19 mouse cellular contexts compared by ENCODE assay signal in genomic region chr3:27593485-27594138, GRCm38 (mm10).
DNase-seq lines count a peak whose midpoint lies in the region; ATAC-seq lines count a peak whose summit lies in the region.
"Had no signal": no experiment of that assay in that cellular context is flagged by ENCODE, and none has a peak within 500 bp of the region (broad histone marks: within the 10 kb centered on the region; RNA-seq: fewer than 3 reads in every experiment).

No protein-coding gene starts in this region.

- H3K4me3 ChIP-seq in kidney, embryonic 15.5 days (replicated peaks): no peak overlapping the region
- no peak overlapping the region for H3K4me3 ChIP-seq in embryonic facial prominence, embryonic 15.5 days (replicated peaks)
- H3K4me3 ChIP-seq: heart, adult 2 months; hindbrain, embryonic 12.5 days; midbrain, embryonic 15.5 days had no signal

- intact Hi-C loops in heart, postnatal 14 days (cut with DNase I): no loop called here

- H3K4me2 ChIP-seq in kidney, embryonic 15.5 days: no peak overlapping the region
- H3K4me2 ChIP-seq in embryonic facial prominence, embryonic 15.5 days (replicated peaks): no peak overlapping the region
- H3K4me2 ChIP-seq: hindbrain, embryonic 12.5 days; midbrain, embryonic 15.5 days had no signal

- no peaks in the 10 kb centered on the region for H3K9me3 ChIP-seq in kidney, embryonic 15.5 days (replicated peaks)
- H3K9me3 ChIP-seq in embryonic facial prominence, embryonic 15.5 days (replicated peaks): no peaks in the 10 kb centered on the region
- H3K9me3 ChIP-seq: hindbrain, embryonic 12.5 days; midbrain, embryonic 15.5 days had no signal

- no peaks in the 10 kb centered on the region for H3K27me3 ChIP-seq in kidney, embryonic 15.5 days
- no peaks in the 10 kb centered on the region for H3K27me3 ChIP-seq in embryonic facial prominence, embryonic 15.5 days
- H3K27me3 ChIP-seq: hindbrain, embryonic 12.5 days; midbrain, embryonic 15.5 days; Patski had no signal

- 86% methylated on average over 7 of the region's 7 CpGs for WGBS in kidney, embryonic 15.5 days
- 72% methylated on average over 7 of the region's 7 CpGs for WGBS in embryonic facial prominence, embryonic 15.5 days

- 0 out of 2 replicates have a peak overlapping the region, but pooled peaks have one; percentile 20 for H3K27ac ChIP-seq in kidney, embryonic 15.5 days
- H3K27ac ChIP-seq in embryonic facial prominence, embryonic 15.5 days (replicated peaks): peak overlapping the region; percentile 39
- H3K27ac ChIP-seq: heart, adult 2 months; hindbrain, embryonic 12.5 days; midbrain, embryonic 15.5 days had no signal

- peaks cover 13% of the 10 kb centered on the region for H3K36me3 ChIP-seq in kidney, embryonic 15.5 days
- H3K36me3 ChIP-seq in embryonic facial prominence, embryonic 15.5 days: 0 out of 2 replicates have a peak, but pooled peaks cover 5% of the 10 kb centered on the region
- H3K36me3 ChIP-seq: hindbrain, embryonic 12.5 days; midbrain, embryonic 15.5 days had no signal

- H3K9ac ChIP-seq in kidney, embryonic 15.5 days: no peak overlapping the region
- H3K9ac ChIP-seq in embryonic facial prominence, embryonic 15.5 days: no peak overlapping the region
- H3K9ac ChIP-seq: hindbrain, embryonic 12.5 days; midbrain, embryonic 15.5 days had no signal

- DNase-seq in kidney, postnatal 36 days: no peak
- DNase-seq in right cerebral cortex, adult 2 months (ENCODE audit: low spot score in 2 of 2): peak; percentile 29 to 39
- DNase-seq in right cerebral cortex, postnatal 4 days: no peak
- DNase-seq in urinary bladder, adult 2 months (ENCODE audit: low spot score): no peak
- no peak for DNase-seq in heart, postnatal 14 days
- DNase-seq: adrenal gland, postnatal 14 days; cerebellum, adult 9-10 months; heart, adult 2 months; layer of hippocampus, adult 9-11 months; lung, postnatal 10 days; retina, postnatal 1 day; spleen, adult 18-20 months; thymus, adult 2 months had no signal

- H3K4me1 ChIP-seq in kidney, embryonic 15.5 days: peaks cover 21% of the 10 kb centered on the region
- H3K4me1 ChIP-seq in embryonic facial prominence, embryonic 15.5 days: peaks cover 22% of the 10 kb centered on the region
- H3K4me1 ChIP-seq: hindbrain, embryonic 12.5 days; midbrain, embryonic 15.5 days had no signal

- no peak for ATAC-seq in kidney, embryonic 15.5 days (replicated peaks; ENCODE audit: low FRiP score)
- ATAC-seq in embryonic facial prominence, embryonic 15.5 days (ENCODE audit: insufficient number of reproducible peaks, low FRiP score, low TSS enrichment, low read depth): no peak
- ATAC-seq: activated CD4-positive, CD25-positive, alpha-beta regulatory T cell, adult 4 months; midbrain, embryonic 15.5 days had no signal

Comparison
In these comparisons a context has a peak if more than half of its experiments do, and no peak if none do; other contexts are left out.
1. DNase-seq: peak in right cerebral cortex, adult 2 months (2 of 2); none in kidney, postnatal 36 days (0 of 2), right cerebral cortex, postnatal 4 days (single experiment), urinary bladder, adult 2 months (single experiment) and heart, postnatal 14 days (0 of 2).